Mouse (Mus musculus) adrenal gland, postnatal 36 days (tissue): ENCODE data around the gene Plxdc1. TPM values are rescaled to one million over a fixed set of nuclear protein-coding genes. Genes with fewer than 3 reads are reported as not detected.
A peak's percentile ranks its signal among the peaks of the same experiment; 100 is the strongest.

Experiments
- DNase-seq, 2 experiments: peaks; one replicate each; pipeline ENCODE4 v3.0.0; 2021; ENCODE audit warnings: mixed read lengths in 1 of 2
- total RNA-seq, 2 experiments: library from RNA; stranded (reverse); gene quantifications; 2 replicates each; pipeline ENCODE4 v1.2.3; 2021

Plxdc1 gene
- total RNA-seq, 2 experiments from 2014 or later, result 7.1 to 17.2 TPM

DNA sequence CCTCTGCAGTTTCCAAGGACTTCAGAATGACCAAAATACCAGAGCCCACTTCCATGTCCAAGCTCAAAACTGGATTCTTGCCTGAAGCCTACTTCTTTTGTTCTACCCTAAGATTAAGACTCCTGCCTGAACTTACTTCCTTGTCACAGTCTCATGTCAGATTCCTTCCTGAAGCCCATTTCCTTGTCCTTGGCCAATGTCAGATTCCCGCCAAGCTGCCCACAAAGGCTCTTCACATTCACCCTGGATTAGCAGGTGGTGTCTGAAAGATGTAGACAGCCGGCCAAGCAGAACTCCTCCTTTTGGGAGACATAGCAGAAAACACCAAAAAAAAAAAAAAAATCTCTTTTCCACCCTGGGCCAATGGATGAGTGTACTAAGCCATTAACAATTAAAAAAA lies 70.8 kb downstream of the Plxdc1 start:
- DNase-seq, result no peak

- DNase-seq, result no peak
Measured at GRCm38 (mm10) chr11:97913111-97913510, 73.1 kb downstream of the Plxdc1 start.

- DNase-seq, result no peak
Measured at GRCm38 (mm10) chr11:97908634-97909348, 77.5 kb downstream of the Plxdc1 start.

GRCm38 (mm10) chr11:97907935-97908334 lies 78.3 kb downstream of the Plxdc1 start:
- DNase-seq, result no peak

GRCm38 (mm10) chr11:97906905-97907304 lies 79.3 kb downstream of the Plxdc1 start:
- DNase-seq, result no peak

- DNase-seq, result no peak
Measured at GRCm38 (mm10) chr11:97905941-97906340, 80.3 kb downstream of the Plxdc1 start.

GRCm38 (mm10) chr11:97905540-97905939 lies 80.7 kb downstream of the Plxdc1 start:
- DNase-seq, result no peak

DNA sequence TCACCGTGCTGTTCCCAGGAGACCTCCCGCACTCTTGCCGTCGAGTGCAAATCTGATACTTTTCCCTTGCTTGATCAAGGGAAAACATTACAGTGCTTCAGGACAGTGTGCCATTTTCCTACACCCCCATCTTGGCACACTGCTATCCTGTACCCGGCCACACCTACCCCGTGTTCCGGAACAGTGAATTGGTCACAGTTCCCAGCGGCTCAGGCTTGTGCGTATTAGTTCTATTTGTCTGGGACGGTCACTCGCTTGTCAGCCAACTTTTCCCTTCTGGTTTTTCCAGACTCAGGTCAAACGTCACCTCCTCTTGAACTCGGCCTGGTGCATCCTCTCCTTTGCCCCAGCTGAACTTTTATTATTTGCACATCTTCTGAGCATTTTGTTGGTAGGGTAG lies 81.4 kb downstream of the Plxdc1 start:
- no peak for DNase-seq

DNA sequence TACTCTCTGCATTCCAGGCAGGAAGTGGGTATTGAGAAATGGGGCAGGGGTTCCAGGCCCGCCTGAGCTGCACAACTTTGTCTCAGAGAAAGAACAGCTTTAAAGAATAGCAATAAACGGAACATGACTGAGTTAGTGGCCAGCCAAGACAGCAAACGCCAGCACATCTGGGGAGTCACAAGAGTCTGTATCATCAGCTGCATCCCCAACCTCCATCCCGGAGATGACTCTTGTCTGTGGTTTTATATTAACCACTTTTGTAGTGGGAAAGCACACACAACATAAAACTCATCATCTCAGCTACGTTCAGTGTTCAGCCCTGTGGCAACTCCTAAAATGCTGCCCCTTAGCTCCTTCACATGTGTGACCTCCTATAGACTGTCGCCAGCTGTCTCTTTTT lies 84.4 kb downstream of the Plxdc1 start:
- no peak for DNase-seq

- peak; percentile 89 to 91 for DNase-seq
Measured at GRCm38 (mm10) chr11:97899822-97900221, 86.4 kb downstream of the Plxdc1 start.

DNA sequence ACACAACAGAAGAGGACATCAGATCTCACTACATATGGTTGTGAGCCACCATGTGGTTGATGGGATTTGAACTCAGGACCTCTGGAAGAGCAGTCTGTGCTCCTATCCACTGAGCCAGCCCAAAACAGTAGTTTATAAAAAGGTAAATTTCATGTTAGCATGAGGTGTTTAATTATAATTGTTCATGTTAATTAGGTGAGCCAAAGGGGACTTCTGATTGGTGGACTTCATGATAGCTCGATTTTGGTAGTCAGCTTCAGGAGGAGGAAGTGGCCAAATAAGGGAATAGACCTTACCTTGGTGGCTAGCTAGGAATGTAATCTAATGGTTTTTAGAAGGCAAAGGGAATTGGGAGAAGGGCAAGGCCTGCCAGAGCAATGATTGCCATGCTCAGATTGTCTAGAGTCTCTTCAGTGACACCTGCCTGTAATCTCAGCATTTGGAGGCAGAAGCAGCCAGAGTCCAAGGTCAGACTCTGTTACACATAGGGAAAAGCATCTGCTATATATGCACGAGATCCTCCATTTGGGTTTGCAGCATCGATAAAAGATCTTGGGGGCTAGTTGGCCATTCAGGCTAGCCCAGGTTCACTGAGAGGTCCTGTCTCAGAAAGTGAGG lies 88.6 kb downstream of the Plxdc1 start:
- DNase-seq, result no peak

GRCm38 (mm10) chr11:97896655-97897054 lies 89.6 kb downstream of the Plxdc1 start:
- DNase-seq, result no peak

DNA sequence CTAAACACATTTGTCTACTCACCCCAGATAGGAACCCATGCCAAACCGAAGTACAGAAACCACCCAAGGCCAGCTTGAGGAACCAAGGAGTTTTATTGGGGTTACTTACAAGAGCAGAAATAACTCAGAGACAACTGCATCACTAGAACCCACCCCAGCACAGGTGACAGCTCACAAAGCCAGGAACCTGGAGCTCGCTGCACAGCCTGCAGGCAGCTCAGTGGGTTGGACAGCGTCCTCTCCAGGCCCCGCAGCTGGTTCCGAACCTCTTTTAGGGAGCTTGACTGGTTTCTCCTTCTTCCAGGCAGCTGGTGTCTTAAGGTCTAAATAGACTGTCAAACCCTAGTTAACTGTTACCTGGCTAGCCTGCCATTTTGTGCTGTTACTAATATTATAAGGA lies 94.4 kb downstream of the Plxdc1 start:
- DNase-seq, result no peak

DNA sequence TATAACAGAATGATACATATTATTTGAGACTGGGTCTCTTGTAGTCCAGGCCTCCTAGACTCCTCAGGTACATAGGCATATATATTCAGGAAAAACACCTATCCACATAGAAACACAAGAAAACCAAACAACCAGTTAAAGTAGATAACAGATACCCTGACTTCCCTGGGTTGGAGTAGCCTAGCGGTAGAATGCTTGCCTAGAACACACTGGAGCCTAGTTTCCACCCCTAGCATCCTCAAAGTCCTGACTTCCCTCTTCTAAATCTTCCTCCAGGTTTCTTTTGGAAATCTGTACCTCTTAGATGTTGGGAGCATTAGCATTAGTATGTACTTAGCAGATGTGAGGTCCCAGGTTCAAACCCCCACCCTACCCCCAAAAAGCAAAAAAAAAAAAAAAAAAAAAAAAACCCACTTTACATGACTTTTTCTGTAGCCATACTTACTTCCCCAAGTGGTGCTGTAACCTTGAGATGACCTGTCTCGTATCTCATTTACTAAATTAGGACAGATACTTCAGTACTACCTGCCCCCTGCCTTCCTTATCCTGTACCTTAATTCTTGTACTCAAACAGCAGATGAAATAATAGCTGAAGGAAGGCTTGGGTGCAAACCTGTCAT lies 100.8 kb downstream of the Plxdc1 start:
- no peak for DNase-seq

DNA sequence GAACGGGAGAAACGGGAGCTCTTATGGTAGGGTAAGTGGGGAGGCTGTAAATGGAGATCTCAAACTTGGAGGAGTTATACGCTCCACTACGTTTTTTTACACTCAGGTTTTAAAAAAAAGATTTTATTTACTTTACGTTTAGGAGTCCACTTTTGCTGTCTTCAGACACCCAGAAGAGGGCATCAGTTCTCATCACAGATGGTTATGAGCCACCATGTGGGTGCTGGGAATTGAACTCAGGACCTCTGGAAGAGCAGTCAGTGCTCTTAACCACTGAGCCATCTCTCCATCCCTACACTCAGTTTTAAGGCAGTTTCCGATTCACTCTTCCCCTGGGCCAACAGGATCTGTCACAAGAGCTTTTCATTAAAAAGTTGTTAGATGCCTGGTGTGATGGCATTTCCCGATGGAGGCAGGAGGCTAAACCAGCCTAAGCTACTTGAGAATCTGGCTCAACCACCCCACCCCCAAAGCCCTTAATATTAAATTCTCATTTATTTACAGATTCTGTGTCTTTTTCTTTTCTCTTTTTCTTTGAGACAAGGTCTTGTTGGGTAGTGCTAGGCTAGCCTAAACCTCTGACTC lies 101.6 kb downstream of the Plxdc1 start:
- DNase-seq, result no peak

GRCm38 (mm10) chr11:97883918-97884600 lies 102.2 kb downstream of the Plxdc1 start, which contains the start of gene Fbxo47:
Gene Fbxo47 (minus strand): TSS chr11:97884154.
- peak; percentile 97 to 98 for DNase-seq

DNA sequence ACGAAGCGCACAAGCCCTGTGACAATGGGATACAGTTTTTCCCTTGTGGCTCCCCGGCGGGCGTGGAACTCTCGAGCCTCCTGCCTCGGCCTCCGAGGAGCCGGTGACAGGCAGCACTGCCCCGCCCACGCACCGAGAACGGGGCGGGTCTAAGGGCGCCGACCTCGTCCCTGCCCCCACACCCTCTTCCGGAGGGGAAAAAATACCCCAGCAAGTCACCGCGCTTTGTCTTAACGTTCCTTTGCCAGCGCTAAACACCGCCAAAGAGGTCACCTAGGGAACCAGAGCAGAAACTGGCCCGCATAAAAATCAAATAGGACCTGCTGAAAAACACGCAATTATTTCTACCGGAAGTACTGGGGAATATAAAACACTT lies 102.7 kb downstream of the Plxdc1 start:
- peak; percentile 71 to 85 for DNase-seq

- no peak for DNase-seq
Measured at GRCm38 (mm10) chr11:97880362-97880761, 105.9 kb downstream of the Plxdc1 start.

DNA sequence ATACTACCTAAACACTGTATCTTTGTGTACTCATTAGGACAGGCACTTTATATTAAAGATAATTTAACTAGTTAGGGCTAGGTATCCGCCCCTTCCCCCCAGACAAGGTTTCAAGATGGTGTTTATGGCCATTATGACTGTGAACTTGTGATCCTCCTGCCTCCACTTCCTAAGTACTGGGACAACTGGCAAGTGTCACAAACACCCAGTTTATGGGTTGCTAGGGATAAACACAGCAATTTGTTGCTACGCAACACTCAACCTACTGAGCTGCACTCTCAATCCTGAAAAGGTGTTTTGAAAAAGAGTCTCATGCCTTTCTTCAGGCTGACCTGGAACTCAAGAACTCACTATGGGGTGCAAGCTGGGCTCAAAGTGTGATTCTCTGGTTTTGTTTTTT lies 108.9 kb downstream of the Plxdc1 start:
- no peak for DNase-seq

- no peak for DNase-seq
Measured at GRCm38 (mm10) chr11:97874396-97874795, 111.8 kb downstream of the Plxdc1 start.
